Mouse (Mus musculus) erythroblast, embryonic 14.5 days (primary cell): ENCODE measurements around the gene Nmt1.

Experiments used
- GATA1 ChIP-seq: IDR thresholded peaks from 2 replicates; pipeline ENCODE4 v1.6.1; 2012; ENCODE audit warnings: low read length, inconsistent platforms, mixed read lengths
- TAL1 ChIP-seq: IDR thresholded peaks from 3 replicates; pipeline ENCODE4 v1.6.1; 2012; ENCODE audit warnings: low read length, inconsistent platforms, mixed read lengths

GRCm38 (mm10) chr11:103035007-103035406 lies 7.0 kb downstream of the Nmt1 start:
- no peak for TF ChIP-seq TAL1
- no peak for TF ChIP-seq GATA1
